Mouse (Mus musculus) embryonic facial prominence, embryonic 10.5 days (tissue): ENCODE data around the gene D10Wsu102e. TPM values are rescaled to one million over a fixed set of nuclear protein-coding genes. Genes with fewer than 3 reads are reported as not detected.

Source experiments
- DNase-seq: peaks from one replicate; pipeline ENCODE4 v3.0.0-alpha.2; 2017; ENCODE audit warnings: low spot score
- H3K27ac ChIP-seq: fragments of 300-500 bp; sonication (generic); replicated peaks from 2 replicates; pipeline ENCODE4 v1.5.1; 2016; ENCODE audit warnings: mild to moderate bottlenecking
- H3K27me3 ChIP-seq: fragments of 300-500 bp; sonication (generic); replicated peaks from 2 replicates; pipeline ENCODE4 v1.6.1; 2016; ENCODE audit warnings: low read depth, mild to moderate bottlenecking; ENCODE audit not compliant: poor library complexity, severe bottlenecking
- H3K36me3 ChIP-seq: fragments of 300-500 bp; sonication (generic); replicated peaks from 2 replicates; pipeline ENCODE4 v1.6.1; 2016; ENCODE audit warnings: mild to moderate bottlenecking, moderate library complexity
- H3K4me1 ChIP-seq: fragments of 300-500 bp; sonication (generic); 2 replicates; pipeline ENCODE4 v1.6.1; 2016
- H3K4me3 ChIP-seq: fragments of 300-500 bp; sonication (generic); 2 replicates; pipeline ENCODE4 v1.5.1; 2016; ENCODE audit warnings: mild to moderate bottlenecking, moderate library complexity
- H3K9me3 ChIP-seq: fragments of 300-500 bp; sonication (generic); 2 replicates; pipeline ENCODE4 v1.6.1; 2016; ENCODE audit warnings: mild to moderate bottlenecking
- WGBS: fragments of 180-500 bp; shearing (Covaris S2); methylation state at CpG from one replicate; pipeline ENCODE4 v1.1.7; 2016; 5-methylcytosine and 5-hydroxymethylcytosine counted together
- polyA plus RNA-seq: library from polyadenylated mRNA; unstranded; fragments of >200 nt; fragmentation: Nextera tagmentation; extraction: Ambion mirVana; gene quantifications from 2 replicates; pipeline ENCODE4 v1.2.1, GENCODE M21; 2016

The D10Wsu102e gene
- polyA plus RNA-seq = 1.3 TPM in 2 replicates

- peaks cover 28% of the 10 kb centered on the region for H3K36me3 ChIP-seq
- H3K27me3 ChIP-seq = no peaks in the 10 kb centered on the region
- under 1% methylated on average over 30 of the region's 30 CpGs for WGBS
- H3K9me3 ChIP-seq = no peaks in the 10 kb centered on the region
- peak within 1 kb of the TSS; percentile 99 for H3K4me3 ChIP-seq
- H3K4me1 ChIP-seq = peaks cover 22% of the 10 kb centered on the region
- peak; percentile 99 for DNase-seq
- H3K27ac ChIP-seq = peak within 1 kb of the TSS; percentile 88
Observed at GRCm38 (mm10) chr10:83359956-83360355, at the start of gene D10Wsu102e. Gene D10Wsu102e (plus strand): TSS chr10:83360221.

GRCm38 (mm10) chr10:83310356-83310755, 49.7 kb upstream of the D10Wsu102e start:
- no peak for DNase-seq
- H3K27me3 ChIP-seq = no peaks in the 10 kb centered on the region
- no peaks in the 10 kb centered on the region for H3K4me1 ChIP-seq
- H3K4me3 ChIP-seq = no peak overlapping the region
- H3K36me3 ChIP-seq = no peaks in the 10 kb centered on the region
- H3K9me3 ChIP-seq = no peaks in the 10 kb centered on the region
- 90% methylated on average over 7 of the region's 7 CpGs for WGBS
- no peak overlapping the region for H3K27ac ChIP-seq

DNA sequence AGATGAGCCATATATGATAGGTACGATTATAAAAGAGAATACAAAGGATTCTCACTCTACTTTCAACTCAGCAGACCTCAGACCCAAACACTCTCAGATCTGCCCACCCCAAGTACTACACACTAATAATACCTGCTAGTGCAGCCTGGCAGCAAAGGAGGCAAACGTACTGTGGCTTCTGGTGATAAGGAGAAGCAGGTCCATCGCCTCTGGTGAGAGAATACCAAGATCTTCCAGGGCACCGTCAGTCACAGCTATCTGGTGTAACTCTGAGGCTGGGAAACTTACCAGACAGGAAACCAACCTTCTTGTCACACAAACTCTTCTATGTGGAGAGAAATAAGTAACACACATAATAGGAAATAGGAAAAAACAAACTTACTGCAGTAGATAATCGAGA, 47.0 kb upstream of the D10Wsu102e start:
- DNase-seq = no peak
- Histone ChIP-seq H3K4me3 (no peak overlapping the region), H3K27me3 (no peaks in the 10 kb centered on the region), H3K36me3 (no peaks in the 10 kb centered on the region), H3K27ac (no peak overlapping the region), H3K9me3 (no peaks in the 10 kb centered on the region), H3K4me1 (no peaks in the 10 kb centered on the region)
- WGBS = 86% methylated on average over 5 of the region's 5 CpGs

GRCm38 (mm10) chr10:83320396-83320795, 39.6 kb upstream of the D10Wsu102e start:
- Histone ChIP-seq H3K4me1 (0 out of 2 replicates have a peak, but pooled peaks cover 3% of the 10 kb centered on the region), H3K27ac (no peak overlapping the region), H3K36me3 (no peaks in the 10 kb centered on the region), H3K9me3 (no peaks in the 10 kb centered on the region), H3K27me3 (no peaks in the 10 kb centered on the region), H3K4me3 (no peak overlapping the region)
- DNase-seq = no peak
- 80% methylated on average over 6 of the region's 6 CpGs for WGBS

- WGBS = 92% methylated on average over 7 of the region's 7 CpGs
- no peaks in the 10 kb centered on the region for H3K27me3 ChIP-seq
- DNase-seq = no peak
Observed at GRCm38 (mm10) chr10:83320870-83321269, 39.2 kb upstream of the D10Wsu102e start.

DNA sequence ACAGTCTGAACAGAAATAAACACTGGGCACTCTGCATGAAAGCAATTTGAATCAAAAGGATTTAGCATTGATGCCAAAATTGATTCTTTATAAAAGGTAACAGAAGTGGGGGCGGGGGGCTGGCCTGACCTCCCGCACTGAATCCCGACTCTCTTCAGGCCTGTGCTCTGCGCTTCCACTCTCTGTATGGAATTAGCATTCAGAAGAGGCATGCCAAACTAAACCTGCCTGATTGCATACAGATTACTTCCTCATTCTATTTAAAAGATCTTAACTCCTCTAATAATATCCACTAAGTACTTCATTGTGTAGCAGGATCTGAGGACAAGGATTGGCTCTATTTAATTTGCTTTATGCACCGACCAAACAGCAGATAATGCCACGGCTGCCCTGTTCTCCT, 38.5 kb upstream of the D10Wsu102e start:
- no peak for DNase-seq
- WGBS = 66% methylated on average over 6 of the region's 6 CpGs
- H3K9me3 ChIP-seq = no peaks in the 10 kb centered on the region
- H3K36me3 ChIP-seq = no peaks in the 10 kb centered on the region
- H3K27ac ChIP-seq = no peak overlapping the region
- no peaks in the 10 kb centered on the region for H3K27me3 ChIP-seq
- H3K4me3 ChIP-seq = no peak overlapping the region
- 0 out of 2 replicates have a peak, but pooled peaks cover 3% of the 10 kb centered on the region for H3K4me1 ChIP-seq

More at GRCm38 (mm10) chr10:83320870-83321269, 39.2 kb upstream of the D10Wsu102e start:
- Histone ChIP-seq H3K4me3 (no peak overlapping the region), H3K36me3 (no peaks in the 10 kb centered on the region), H3K27ac (no peak overlapping the region), H3K4me1 (0 out of 2 replicates have a peak, but pooled peaks cover 3% of the 10 kb centered on the region), H3K9me3 (no peaks in the 10 kb centered on the region)

- 49% methylated on average over 7 of the region's 7 CpGs for WGBS
- no peaks in the 10 kb centered on the region for H3K9me3 ChIP-seq
- DNase-seq = no peak
- no peaks in the 10 kb centered on the region for H3K36me3 ChIP-seq
- H3K27me3 ChIP-seq = no peaks in the 10 kb centered on the region
- 0 out of 2 replicates have a peak, but pooled peaks cover 3% of the 10 kb centered on the region for H3K4me1 ChIP-seq
- H3K4me3 ChIP-seq = no peak overlapping the region
- no peak overlapping the region for H3K27ac ChIP-seq
Observed at GRCm38 (mm10) chr10:83322551-83323100, 37.4 kb upstream of the D10Wsu102e start.

DNA sequence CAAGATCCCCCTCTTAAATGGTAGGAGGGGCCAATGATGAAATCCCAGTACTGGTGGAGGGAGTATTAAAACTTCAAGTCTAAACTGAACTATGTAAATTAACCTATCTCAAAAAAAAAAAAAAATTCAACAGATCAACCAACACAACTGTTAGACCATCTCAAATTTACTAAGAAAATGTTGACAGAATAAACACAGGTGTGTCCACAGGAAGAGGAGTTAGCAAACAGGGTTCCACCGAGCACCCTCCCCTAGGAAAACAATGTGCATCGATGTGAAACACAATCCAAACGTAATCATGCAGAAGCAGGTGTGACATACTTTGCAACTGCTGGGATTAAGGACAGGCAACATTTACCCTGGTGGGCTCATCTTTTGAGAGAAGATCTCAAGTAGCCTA, 35.1 kb upstream of the D10Wsu102e start:
- Histone ChIP-seq H3K4me1 (peaks cover 19% of the 10 kb centered on the region), H3K27me3 (no peaks in the 10 kb centered on the region), H3K27ac (no peak overlapping the region), H3K4me3 (no peak overlapping the region), H3K36me3 (no peaks in the 10 kb centered on the region), H3K9me3 (no peaks in the 10 kb centered on the region)
- DNase-seq = no peak
- WGBS = 76% methylated on average over 3 of the region's 3 CpGs

DNA sequence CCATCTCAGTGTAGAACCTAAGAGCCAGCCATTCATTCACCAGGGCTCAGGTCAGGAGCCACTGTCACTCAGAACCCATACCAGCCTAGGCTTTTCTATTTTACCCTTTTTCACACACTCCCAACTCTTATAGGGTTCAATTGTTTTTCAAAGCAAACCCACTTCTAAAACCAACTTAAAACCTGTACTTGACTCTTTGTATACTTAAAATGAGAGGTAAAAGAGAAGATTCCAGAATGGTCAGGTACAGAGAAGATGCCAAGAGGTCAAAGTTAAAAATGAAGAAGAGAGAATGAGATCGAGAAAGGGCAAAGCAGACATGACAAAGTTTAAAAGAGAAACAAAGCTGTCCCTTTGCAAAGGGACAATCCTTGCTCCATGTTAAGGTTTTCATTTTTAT, 34.1 kb upstream of the D10Wsu102e start:
- Histone ChIP-seq H3K4me1 (peaks cover 20% of the 10 kb centered on the region), H3K36me3 (no peaks in the 10 kb centered on the region), H3K9me3 (no peaks in the 10 kb centered on the region), H3K27me3 (no peaks in the 10 kb centered on the region), H3K27ac (no peak overlapping the region), H3K4me3 (no peak overlapping the region)
- 87% methylated on average over 1 of the region's 1 CpGs for WGBS
- no peak for DNase-seq

DNA sequence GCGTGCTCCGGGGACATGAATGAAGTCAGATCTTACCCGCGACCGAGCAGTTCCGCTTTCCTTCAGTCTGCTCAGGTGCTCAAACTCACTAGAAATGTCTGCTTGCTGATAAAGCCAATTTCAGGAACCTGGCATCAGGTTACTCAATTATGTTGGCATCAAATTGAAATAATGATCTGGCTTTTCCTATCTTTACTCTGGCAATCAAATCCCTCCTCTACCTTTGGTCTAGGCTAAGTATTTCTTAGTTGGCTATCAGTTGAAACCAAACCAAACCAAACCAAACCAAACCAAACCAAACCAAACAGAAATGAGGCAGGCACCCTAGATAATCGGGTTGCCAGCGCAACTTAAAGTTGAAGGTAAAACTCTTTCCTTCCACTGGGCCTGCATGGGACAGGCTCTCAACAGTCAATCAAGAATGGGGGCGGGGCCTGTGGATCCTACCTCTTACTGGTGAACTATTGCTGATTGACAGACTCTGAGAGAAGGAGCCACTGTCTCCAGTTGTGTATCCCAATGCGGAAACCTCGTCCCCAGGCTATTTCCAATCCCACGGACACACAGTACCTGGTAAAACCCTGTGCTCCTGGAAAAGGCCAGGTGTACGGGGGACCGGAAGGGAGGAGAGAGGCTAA, 33.3 kb upstream of the D10Wsu102e start:
- DNase-seq = no peak
- no peak overlapping the region for H3K4me3 ChIP-seq
- H3K27me3 ChIP-seq = 0 out of 2 replicates have a peak, but pooled peaks cover 3% of the 10 kb centered on the region
- no peaks in the 10 kb centered on the region for H3K36me3 ChIP-seq
- H3K27ac ChIP-seq = no peak overlapping the region
- H3K4me1 ChIP-seq = peaks cover 20% of the 10 kb centered on the region
- no peaks in the 10 kb centered on the region for H3K9me3 ChIP-seq
- 89% methylated on average over 14 of the region's 14 CpGs for WGBS

DNA sequence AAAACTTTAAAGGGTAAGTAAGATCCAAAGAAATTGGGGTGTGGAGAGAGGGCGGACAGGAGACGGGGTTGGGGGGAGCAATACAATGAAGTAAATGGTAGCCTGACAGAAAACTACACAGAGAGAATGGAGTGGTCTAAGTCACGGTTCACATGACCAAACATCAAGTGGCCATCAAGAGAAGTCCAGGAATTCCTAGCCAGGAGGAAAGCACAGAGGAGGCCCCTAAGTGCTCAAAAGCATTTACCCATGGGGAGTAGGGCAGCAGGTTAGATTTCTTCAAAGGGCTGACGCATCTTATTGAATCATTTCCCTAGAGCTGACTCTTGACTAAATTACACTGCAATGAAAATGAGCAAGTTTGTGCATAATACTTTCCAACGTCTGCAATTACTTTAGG, 31.2 kb upstream of the D10Wsu102e start:
- Histone ChIP-seq H3K9me3 (no peaks in the 10 kb centered on the region), H3K27ac (no peak overlapping the region), H3K36me3 (no peaks in the 10 kb centered on the region), H3K4me1 (peaks cover 17% of the 10 kb centered on the region), H3K4me3 (no peak overlapping the region), H3K27me3 (peaks cover 22% of the 10 kb centered on the region)
- WGBS = 65% methylated on average over 5 of the region's 5 CpGs
- DNase-seq = no peak

DNA sequence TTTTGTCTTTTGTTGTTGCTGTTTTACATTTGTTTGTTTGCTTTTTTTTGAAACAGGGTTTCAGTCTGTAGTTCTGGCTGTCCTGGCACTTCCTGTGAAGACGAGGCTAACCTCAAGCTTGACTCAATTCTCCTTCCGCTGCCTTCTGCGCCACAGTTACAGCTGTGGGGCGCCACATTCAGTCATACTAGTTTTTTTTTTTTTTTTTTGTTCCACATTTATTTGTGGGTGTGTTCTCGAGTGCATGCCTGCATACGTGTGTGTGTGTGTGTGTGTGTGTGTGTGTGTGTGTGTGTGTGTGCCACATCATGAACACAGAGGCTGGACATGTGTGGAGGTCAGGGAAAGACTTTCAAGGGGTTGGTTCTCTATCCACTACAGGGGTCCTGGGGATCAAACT, 29.7 kb upstream of the D10Wsu102e start:
- Histone ChIP-seq H3K27ac (no peak overlapping the region), H3K36me3 (no peaks in the 10 kb centered on the region), H3K4me1 (peaks cover 17% of the 10 kb centered on the region), H3K27me3 (peaks cover 38% of the 10 kb centered on the region), H3K4me3 (no peak overlapping the region), H3K9me3 (no peaks in the 10 kb centered on the region)
- no peak for DNase-seq
- 75% methylated on average over 6 of the region's 6 CpGs for WGBS

- no peak for DNase-seq
- H3K4me3 ChIP-seq = no peak overlapping the region
- 89% methylated on average over 5 of the region's 5 CpGs for WGBS
- no peak overlapping the region for H3K27ac ChIP-seq
- H3K9me3 ChIP-seq = no peaks in the 10 kb centered on the region
- H3K27me3 ChIP-seq = peaks cover 51% of the 10 kb centered on the region
- H3K36me3 ChIP-seq = no peaks in the 10 kb centered on the region
- H3K4me1 ChIP-seq = peaks cover 17% of the 10 kb centered on the region
Observed at GRCm38 (mm10) chr10:83331811-83332210, 28.2 kb upstream of the D10Wsu102e start.
